Mouse (Mus musculus): Measurements from ENCODE around the gene Aldh1l2. TPM values are rescaled to one million over a fixed set of nuclear protein-coding genes. Genes with fewer than 3 reads are reported as not detected.

The Aldh1l2 gene
- polyA plus RNA-seq, 1 experiment: 0.32 TPM

GRCm38 (mm10) chr10:83457531-83457930, 76.4 kb downstream of the Aldh1l2 start:
- H3K36me3 ChIP-seq (ENCODE audit: control insufficient read depth, insufficient read depth, low read length): no peaks in the 10 kb centered on the region
- TF ChIP-seq CTCF (IDR thresholded peaks at IDR 0.05; ENCODE audit: control insufficient read depth, insufficient read depth, insufficient replicate concordance, low read depth, low read length) (no peak), POLR2A (IDR thresholded peaks at IDR 0.05; ENCODE audit: control insufficient read depth, low read depth, low read length) (no peak)
- H3K27ac ChIP-seq (ENCODE audit: control insufficient read depth, insufficient read depth, low read depth, low read length): no peak overlapping the region
- H3K27me3 ChIP-seq (ENCODE audit: control insufficient read depth, insufficient read depth, low read length): no peaks in the 10 kb centered on the region
- H3K4me1 ChIP-seq (ENCODE audit: control insufficient read depth, insufficient read depth, low read length): no peaks in the 10 kb centered on the region
- no peak overlapping the region for H3K4me3 ChIP-seq (ENCODE audit: control insufficient read depth, low read depth, low read length)

DNA sequence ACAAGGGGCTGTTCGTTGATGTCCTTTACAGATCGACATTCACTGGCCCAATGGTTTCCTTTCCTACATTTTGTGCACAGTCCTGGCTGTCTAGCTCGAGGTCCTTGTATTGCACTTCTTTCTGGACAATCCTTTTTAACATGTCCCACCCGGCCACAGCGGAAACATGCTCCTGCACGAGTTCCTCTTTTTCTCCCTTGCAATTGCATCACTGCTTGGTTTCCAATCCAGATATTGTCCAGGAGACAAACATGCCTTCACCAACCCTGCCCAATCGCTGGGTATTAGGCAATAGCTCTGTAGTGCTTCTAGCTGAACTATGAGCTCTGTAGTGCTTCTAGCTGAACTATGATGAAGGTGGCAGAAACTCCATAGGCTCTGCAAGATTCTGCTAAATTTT, 85.4 kb downstream of the Aldh1l2 start:
- no peak overlapping the region for H3K4me3 ChIP-seq (ENCODE audit: control insufficient read depth, low read depth, low read length)
- H3K27me3 ChIP-seq (ENCODE audit: control insufficient read depth, insufficient read depth, low read length): no peaks in the 10 kb centered on the region
- no peaks in the 10 kb centered on the region for H3K36me3 ChIP-seq (ENCODE audit: control insufficient read depth, insufficient read depth, low read length)
- no peak overlapping the region for H3K27ac ChIP-seq (ENCODE audit: control insufficient read depth, insufficient read depth, low read depth, low read length)
- H3K4me1 ChIP-seq (ENCODE audit: control insufficient read depth, insufficient read depth, low read length): no peaks in the 10 kb centered on the region
- TF ChIP-seq POLR2A (IDR thresholded peaks at IDR 0.05; ENCODE audit: control insufficient read depth, low read depth, low read length): no peak
- TF ChIP-seq CTCF (IDR thresholded peaks at IDR 0.05; ENCODE audit: control insufficient read depth, insufficient read depth, insufficient replicate concordance, low read depth, low read length): no peak

Other genes starting within 250 kb of the Aldh1l2 start
- 6.6 and 8.5 TPM in 2 replicates for gene Slc41a2, start 196.3 kb downstream of the Aldh1l2 start, polyA plus RNA-seq (2012; rRNA removed)
- gene D10Wsu102e, start 173.9 kb downstream of the Aldh1l2 start, polyA plus RNA-seq (2012; rRNA removed): 0.30 and 0.42 TPM in 2 replicates
- gene Washc4, start 9.6 kb upstream of the Aldh1l2 start, polyA plus RNA-seq (2012; rRNA removed): 0.89 and 1.3 TPM in 2 replicates
- 22.5 and 30.7 TPM in 2 replicates for gene Appl2, start 114.6 kb upstream of the Aldh1l2 start, polyA plus RNA-seq (2012; rRNA removed)
- 8.1 and 13.6 TPM in 2 replicates for gene 1500009L16Rik, start 188.7 kb upstream of the Aldh1l2 start, polyA plus RNA-seq (2012; rRNA removed)